Mouse (Mus musculus) neural tube, embryonic 14.5 days (tissue): ENCODE data around the gene 4930524J08Rik. TPM values are rescaled to one million over a fixed set of nuclear protein-coding genes. Genes with fewer than 3 reads are reported as not detected.

Experiments used
- ATAC-seq: fragments of 200-750 bp; cut with Nextera tagmentation; 2 replicates; pipeline ENCODE4 v1.8.0; 2017; ENCODE audit warnings: low read depth, mild to moderate bottlenecking, moderate TSS enrichment, moderate library complexity
- H3K27ac ChIP-seq: fragments of 300-500 bp; sonication (generic); 2 replicates; pipeline ENCODE4 v1.5.1; 2014; ENCODE audit warnings: low read depth, mild to moderate bottlenecking, control low read depth, low read length, moderate library complexity, mixed read lengths
- H3K27me3 ChIP-seq: fragments of 300-500 bp; sonication (generic); 2 replicates; pipeline ENCODE4 v1.6.1; 2014; ENCODE audit warnings: low read length; ENCODE audit not compliant: control insufficient read depth, insufficient read depth
- H3K36me3 ChIP-seq: fragments of 300-500 bp; sonication (generic); 2 replicates; pipeline ENCODE4 v1.6.1; 2014; ENCODE audit warnings: low read length, mixed read lengths; ENCODE audit not compliant: control insufficient read depth, insufficient read depth
- H3K4me1 ChIP-seq: fragments of 300-500 bp; sonication (generic); 2 replicates; pipeline ENCODE4 v1.6.1; 2014; ENCODE audit warnings: low read length; ENCODE audit not compliant: control insufficient read depth, insufficient read depth
- H3K4me2 ChIP-seq: fragments of 300-500 bp; sonication (generic); 2 replicates; pipeline ENCODE4 v1.6.1; 2014; ENCODE audit warnings: mild to moderate bottlenecking, low read depth, low read length, control low read depth
- H3K4me3 ChIP-seq: fragments of 300-500 bp; sonication (generic); 2 replicates; pipeline ENCODE4 v1.5.1; 2014; ENCODE audit warnings: low read depth, low read length, control low read depth, mixed read lengths
- H3K9ac ChIP-seq: fragments of 300-500 bp; sonication (generic); replicated peaks from 2 replicates; pipeline ENCODE4 v1.6.1; 2014; ENCODE audit warnings: low read depth, mild to moderate bottlenecking, control low read depth, low read length, mixed read lengths
- H3K9me3 ChIP-seq: fragments of 300-500 bp; sonication (generic); 2 replicates; pipeline ENCODE4 v1.6.1; 2016; ENCODE audit warnings: low read length; ENCODE audit not compliant: control insufficient read depth
- WGBS: fragments of 180-500 bp; shearing (Covaris S2); extraction: QIAGEN DNeasy Blood & Tissue Kit; methylation state at CpG from one replicate; pipeline ENCODE4 v1.1.7; 2014; 5-methylcytosine and 5-hydroxymethylcytosine counted together
- polyA plus RNA-seq: library from polyadenylated mRNA; unstranded; fragments of >200 nt; fragmentation: Nextera tagmentation; extraction: Ambion mirVana; gene quantifications from 2 replicates; pipeline ENCODE4 v1.2.1, GENCODE M21; 2014

4930524J08Rik gene
- polyA plus RNA-seq, 1 experiment from 2014 or later = 5.3 TPM

GRCm38 (mm10) chr5:100008485-100008884 lies 29.6 kb downstream of the 4930524J08Rik start:
- no peaks in the 10 kb centered on the region for H3K36me3 ChIP-seq
- H3K9ac ChIP-seq = no peak overlapping the region
- H3K27ac ChIP-seq = no peak overlapping the region
- no peaks in the 10 kb centered on the region for H3K9me3 ChIP-seq
- no peak for ATAC-seq
- H3K4me3 ChIP-seq = no peak overlapping the region
- no peak overlapping the region for H3K4me2 ChIP-seq
- no peaks in the 10 kb centered on the region for H3K27me3 ChIP-seq
- no peaks in the 10 kb centered on the region for H3K4me1 ChIP-seq
- WGBS = 69% methylated on average over 3 of the region's 3 CpGs

GRCm38 (mm10) chr5:100012599-100012998 lies 33.7 kb downstream of the 4930524J08Rik start:
- no peak overlapping the region for H3K4me3 ChIP-seq
- WGBS = 91% methylated on average over 9 of the region's 9 CpGs
- no peaks in the 10 kb centered on the region for H3K27me3 ChIP-seq
- H3K27ac ChIP-seq = no peak overlapping the region
- H3K36me3 ChIP-seq = no peaks in the 10 kb centered on the region
- H3K4me2 ChIP-seq = no peak overlapping the region
- no peaks in the 10 kb centered on the region for H3K4me1 ChIP-seq
- no peak overlapping the region for H3K9ac ChIP-seq
- no peaks in the 10 kb centered on the region for H3K9me3 ChIP-seq
- ATAC-seq = no peak

GRCm38 (mm10) chr5:100020089-100020488 lies 41.2 kb downstream of the 4930524J08Rik start:
- H3K9ac ChIP-seq = no peak overlapping the region

GRCm38 (mm10) chr5:100024403-100024802 lies 45.5 kb downstream of the 4930524J08Rik start:
- no peak for ATAC-seq
- H3K4me1 ChIP-seq = no peaks in the 10 kb centered on the region
- no peak overlapping the region for H3K27ac ChIP-seq
- no peak overlapping the region for H3K4me2 ChIP-seq
- no peak overlapping the region for H3K4me3 ChIP-seq
- H3K36me3 ChIP-seq = no peaks in the 10 kb centered on the region
- no peak overlapping the region for H3K9ac ChIP-seq
- H3K27me3 ChIP-seq = no peaks in the 10 kb centered on the region
- WGBS = 80% methylated on average over 5 of the region's 5 CpGs
- H3K9me3 ChIP-seq = no peaks in the 10 kb centered on the region

More at GRCm38 (mm10) chr5:100020089-100020488, 41.2 kb downstream of the 4930524J08Rik start:
- H3K9me3 ChIP-seq = no peaks in the 10 kb centered on the region
- no peaks in the 10 kb centered on the region for H3K4me1 ChIP-seq
- H3K4me2 ChIP-seq = no peak overlapping the region
- H3K27ac ChIP-seq = no peak overlapping the region
- H3K27me3 ChIP-seq = no peaks in the 10 kb centered on the region
- H3K36me3 ChIP-seq = no peaks in the 10 kb centered on the region
- no peak for ATAC-seq
- H3K4me3 ChIP-seq = no peak overlapping the region

GRCm38 (mm10) chr5:100024868-100025267 lies 46.0 kb downstream of the 4930524J08Rik start:
- Histone ChIP-seq H3K9ac (no peak overlapping the region), H3K9me3 (no peaks in the 10 kb centered on the region), H3K4me3 (no peak overlapping the region), H3K36me3 (no peaks in the 10 kb centered on the region), H3K27me3 (no peaks in the 10 kb centered on the region), H3K27ac (no peak overlapping the region), H3K4me1 (no peaks in the 10 kb centered on the region; the same call in 1 of the 2 replicates), H3K4me2 (no peak overlapping the region)
- 81% methylated on average over 1 of the region's 1 CpGs for WGBS
- ATAC-seq = no peak

Other genes with a start within 250 kb of the 4930524J08Rik start
- gene Rasgef1b, start 250.0 kb upstream of the 4930524J08Rik start, polyA plus RNA-seq = 83.7 and 86.2 TPM in 2 replicates
- 1.0 and 1.2 TPM in 2 replicates for gene Vamp9, start 72.8 kb upstream of the 4930524J08Rik start, polyA plus RNA-seq
- 96.8 and 116 TPM in 2 replicates for gene Hnrnpd, start 123 bp upstream of the 4930524J08Rik start, polyA plus RNA-seq
- gene Hnrnpdl, start 60.6 kb downstream of the 4930524J08Rik start, polyA plus RNA-seq = 208 and 236 TPM in 2 replicates
- 46.0 and 49.9 TPM in 2 replicates for gene Enoph1, start 60.9 kb downstream of the 4930524J08Rik start, polyA plus RNA-seq
- 22.1 and 22.3 TPM in 2 replicates for gene Tmem150c, start 180.7 kb downstream of the 4930524J08Rik start, polyA plus RNA-seq